Mouse (Mus musculus): ENCODE data around the gene Gtpbp4. TPM values are rescaled to one million over a fixed set of nuclear protein-coding genes. Genes with fewer than 3 reads are reported as not detected.
"Not testable (repeated sequence)": the region's sequence is repeated elsewhere in the genome, so short reads cannot be mapped to it uniquely, and the experiment has no call there.

Gene Gtpbp4
- polyA plus RNA-seq, 1 experiment from 2014 or later = 65.7 TPM

GRCm38 (mm10) chr13:8937611-8938140 is 58.2 kb downstream of the Gtpbp4 start:
- ATAC-seq; H3K27ac ChIP-seq; H3K9ac ChIP-seq; H3K36me3 ChIP-seq; H3K4me3 ChIP-seq; H3K27me3 ChIP-seq (replicated peaks); H3K9me3 ChIP-seq (replicated peaks); H3K4me1 ChIP-seq; H3K4me2 ChIP-seq: not testable (repeated sequence)
- WGBS (ENCODE audit: insufficient replicate concordance) = 56% methylated on average over 6 of the region's 6 CpGs

- no peak overlapping the region for H3K9ac ChIP-seq
- H3K4me2 ChIP-seq = no peak overlapping the region
- H3K9me3 ChIP-seq (replicated peaks) = no peaks in the 10 kb centered on the region
- WGBS (ENCODE audit: insufficient replicate concordance) = 18% methylated on average over 2 of the region's 2 CpGs
- H3K27me3 ChIP-seq (replicated peaks) = no peaks in the 10 kb centered on the region
- ATAC-seq = peak; percentile 49; the same call in 1 of the 2 replicates
- no peak overlapping the region for H3K27ac ChIP-seq
- no peak overlapping the region for H3K4me3 ChIP-seq
- H3K4me1 ChIP-seq = no peaks in the 10 kb centered on the region
- H3K36me3 ChIP-seq = no peaks in the 10 kb centered on the region
Measured at GRCm38 (mm10) chr13:8933499-8933898, 62.4 kb downstream of the Gtpbp4 start.

Small RNA genes lying within 50 kb of the gene (microRNA-seq; reads per million reads assigned to microRNA genes)
- not detected for gene Gm22750

Other genes with a start within 250 kb of the Gtpbp4 start
- gene Wdr37, start 124.2 kb downstream of the Gtpbp4 start, polyA plus RNA-seq (2016; fragmentation: Nextera tagmentation; extraction: Ambion mirVana) = 11.8 and 12.0 TPM in 2 replicates
- 90.3 and 91.6 TPM in 2 replicates for gene Idi1, start 110.6 kb downstream of the Gtpbp4 start, polyA plus RNA-seq (2016; fragmentation: Nextera tagmentation; extraction: Ambion mirVana)
- not detected in 2 replicates for gene Gm9745, start 47.9 kb downstream of the Gtpbp4 start, polyA plus RNA-seq (2016; fragmentation: Nextera tagmentation; extraction: Ambion mirVana)
- gene Idi2, start 43.2 kb downstream of the Gtpbp4 start, polyA plus RNA-seq (2016; fragmentation: Nextera tagmentation; extraction: Ambion mirVana) = not detected in 2 replicates
- 39.1 and 39.3 TPM in 2 replicates for gene Larp4b, start 97.8 kb upstream of the Gtpbp4 start, polyA plus RNA-seq (2016; fragmentation: Nextera tagmentation; extraction: Ambion mirVana)